Mouse (Mus musculus) cortical plate, adult 2 months (tissue): ENCODE measurements around the gene Abat.

Experiments used
- CTCF ChIP-seq: fragments of 200-500 bp; IDR thresholded peaks from 2 replicates; pipeline ENCODE4 v1.5.1; 2011; ENCODE audit warnings: mild to moderate bottlenecking, control low read depth, low read length; ENCODE audit not compliant: insufficient read depth; ENCODE audit errors: extremely low read depth
- POLR2A ChIP-seq: fragments of 200-500 bp; IDR thresholded peaks from 2 replicates; pipeline ENCODE4 v1.6.1; 2011; ENCODE audit warnings: mild to moderate bottlenecking, low read length, control low read depth; ENCODE audit not compliant: insufficient read depth; ENCODE audit errors: extremely low read depth

- no peak for TF ChIP-seq CTCF
- no peak for TF ChIP-seq POLR2A
Measured at GRCm38 (mm10) chr16:8573041-8573440, 59.8 kb downstream of the Abat start.
